Comparison of ENCODE assay signal across 7 mouse cellular contexts in the genomic region with DNA sequence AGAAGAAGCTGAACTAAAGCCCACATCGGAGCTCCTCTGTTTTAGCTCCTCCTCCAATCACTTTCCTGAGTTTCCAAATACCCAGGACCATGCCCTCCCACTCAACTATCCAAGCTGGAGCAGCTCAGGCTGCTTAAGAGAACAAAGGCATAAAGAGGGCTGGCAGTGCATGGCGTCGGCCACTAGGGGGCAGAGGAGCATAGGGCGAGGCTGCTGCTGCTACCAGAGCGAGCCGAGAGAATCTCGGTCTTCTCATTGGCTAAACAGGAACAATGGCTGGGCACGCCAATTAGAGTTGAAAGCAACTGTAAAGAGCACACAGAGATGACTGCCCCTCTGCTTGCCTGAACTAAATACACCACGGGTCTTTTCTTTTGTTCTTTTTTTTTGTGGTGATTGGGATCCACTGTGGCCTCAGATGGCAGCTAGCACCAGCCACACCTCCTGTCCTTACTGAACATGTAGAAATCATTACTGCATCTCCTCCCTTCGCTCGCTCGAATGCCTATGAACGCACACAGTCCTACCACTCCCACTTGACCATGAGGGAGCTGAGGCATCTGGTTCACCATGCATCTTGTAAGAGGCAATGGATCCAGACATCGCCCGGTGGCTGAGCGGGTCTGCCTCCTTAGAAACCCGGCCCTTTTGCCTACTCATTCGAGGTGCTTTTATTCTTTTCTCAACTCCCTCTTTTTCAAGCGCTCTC. TPM values are rescaled to one million over a fixed set of nuclear protein-coding genes. Genes with fewer than 3 reads are reported as not detected.
A peak's percentile ranks its signal among the peaks of the same experiment; 100 is the strongest.
DNase-seq lines count a peak whose midpoint lies in the region; ATAC-seq lines count a peak whose summit lies in the region.

No protein-coding gene starts in this region.

- peak; percentile 95 for DNase-seq in adrenal gland, postnatal 10 days
- DNase-seq in embryonic facial prominence, embryonic 10.5 days (ENCODE audit: low spot score), result peak; percentile 97
- DNase-seq in heart, adult 11 months, result peak; percentile 99
- peak; percentile 82 for DNase-seq in kidney, adult 11 months
- DNase-seq in left cerebral cortex, postnatal 4 days, result peak; percentile 97
- DNase-seq in skeletal muscle tissue, adult 2 months (ENCODE audit: low read depth, low spot score), result peak; percentile 87

- peak overlapping the region; percentile 51; the same call in 1 of the 2 replicates for H3K9ac ChIP-seq in midbrain, embryonic 12.5 days (replicated peaks)

- H3K9me3 ChIP-seq in embryonic facial prominence, embryonic 10.5 days, result no peaks in the 10 kb centered on the region
- H3K9me3 ChIP-seq in midbrain, embryonic 12.5 days, result no peaks in the 10 kb centered on the region

- H3K4me1 ChIP-seq in embryonic facial prominence, embryonic 10.5 days, result peaks cover 23% of the 10 kb centered on the region
- H3K4me1 ChIP-seq in midbrain, embryonic 12.5 days, result peaks cover 28% of the 10 kb centered on the region

- WGBS in embryonic facial prominence, embryonic 10.5 days, result 13% methylated on average over 19 of the region's 19 CpGs
- WGBS in midbrain, embryonic 12.5 days, result 8% methylated on average over 19 of the region's 19 CpGs

- peak; percentile 94 for ATAC-seq in midbrain, embryonic 12.5 days (ENCODE audit: low FRiP score, low read depth)

- intact Hi-C loops in left cerebral cortex, postnatal 4 days (cut with DNase I), result loop anchor here (5.0 kb wide), 2 partner anchors 33 to 63 kb away; a partner anchor contains a TSS

- H3K4me3 ChIP-seq in embryonic facial prominence, embryonic 10.5 days, result peak overlapping the region; percentile 43
- peak overlapping the region; percentile 18 for H3K4me3 ChIP-seq in midbrain, embryonic 12.5 days

- H3K27ac ChIP-seq in embryonic facial prominence, embryonic 10.5 days (replicated peaks), result peak overlapping the region; percentile 85
- peak overlapping the region; percentile 93 for H3K27ac ChIP-seq in midbrain, embryonic 12.5 days (replicated peaks)

- peak overlapping the region; percentile 44 for H3K4me2 ChIP-seq in midbrain, embryonic 12.5 days (replicated peaks)

- H3K27me3 ChIP-seq in embryonic facial prominence, embryonic 10.5 days (replicated peaks; ENCODE audit: low read depth, poor library complexity, severe bottlenecking), result 0 out of 2 replicates have a peak, but pooled peaks cover 6% of the 10 kb centered on the region
- no peaks in the 10 kb centered on the region for H3K27me3 ChIP-seq in midbrain, embryonic 12.5 days

- H3K36me3 ChIP-seq in embryonic facial prominence, embryonic 10.5 days (replicated peaks), result peaks cover 65% of the 10 kb centered on the region
- H3K36me3 ChIP-seq in midbrain, embryonic 12.5 days, result peaks cover 28% of the 10 kb centered on the region

RNA-seq across cellular contexts. Expression of a gene that starts 34.5 kb away (rescaled TPM):
- total RNA-seq in adrenal gland, postnatal 10 days (2021), result 10 to 100 TPM; 28.1 to 29.6 TPM
- 11.2 and 12.9 TPM in 2 replicates for polyA plus RNA-seq in embryonic facial prominence, embryonic 10.5 days (2016; fragmentation: Nextera tagmentation; extraction: Ambion mirVana)
- 10 to 100 TPM; 14.4 to 16.7 TPM for total RNA-seq in left cerebral cortex, postnatal 4 days (2021)
- polyA plus RNA-seq in midbrain, embryonic 12.5 days (2016; fragmentation: Nextera tagmentation; extraction: Ambion mirVana), result 12.8 and 16.6 TPM in 2 replicates

RNA-seq across cellular contexts. Expression of a gene that starts 34.7 kb away (rescaled TPM):
- 10 to 100 TPM; 23.2 to 28.2 TPM for total RNA-seq in adrenal gland, postnatal 10 days (2021)
- polyA plus RNA-seq in embryonic facial prominence, embryonic 10.5 days (2016; fragmentation: Nextera tagmentation; extraction: Ambion mirVana), result 41.9 and 44.2 TPM in 2 replicates
- total RNA-seq in left cerebral cortex, postnatal 4 days (2021), result 10 to 100 TPM; 18.1 to 19.6 TPM
- polyA plus RNA-seq in midbrain, embryonic 12.5 days (2016; fragmentation: Nextera tagmentation; extraction: Ambion mirVana), result 36.4 and 39.9 TPM in 2 replicates

RNA-seq across cellular contexts. Expression of a gene that starts 39.5 kb away (rescaled TPM):
- 1 to 10 TPM; 5.0 to 5.6 TPM for total RNA-seq in adrenal gland, postnatal 10 days (2021)
- polyA plus RNA-seq in embryonic facial prominence, embryonic 10.5 days (2016; fragmentation: Nextera tagmentation; extraction: Ambion mirVana), result 2.6 and 3.8 TPM in 2 replicates
- total RNA-seq in left cerebral cortex, postnatal 4 days (2021), result 10 to 100 TPM; 36.9 to 40.4 TPM
- 10.9 and 12.7 TPM in 2 replicates for polyA plus RNA-seq in midbrain, embryonic 12.5 days (2016; fragmentation: Nextera tagmentation; extraction: Ambion mirVana)

Comparison
In these comparisons a context has a peak if more than half of its experiments do, and no peak if none do; other contexts are left out.
1. Peak in every context shown above with its lines: DNase-seq, ATAC-seq, H3K4me3 ChIP-seq and H3K27ac ChIP-seq.
2. RNA of a gene that starts 39.5 kb away (total RNA-seq): 36.9 to 40.4 TPM in left cerebral cortex, postnatal 4 days; 5.0 to 5.6 TPM in adrenal gland, postnatal 10 days; every median in the first group is over 4 times any median in the second.